Mouse (Mus musculus): ENCODE data around the gene Cacna2d2.
A peak's percentile ranks its signal among the peaks of the same experiment; 100 is the strongest.
"Not testable (repeated sequence)": the region's sequence is repeated elsewhere in the genome, so short reads cannot be mapped to it uniquely, and the experiment has no call there.

Cacna2d2 gene

DNA sequence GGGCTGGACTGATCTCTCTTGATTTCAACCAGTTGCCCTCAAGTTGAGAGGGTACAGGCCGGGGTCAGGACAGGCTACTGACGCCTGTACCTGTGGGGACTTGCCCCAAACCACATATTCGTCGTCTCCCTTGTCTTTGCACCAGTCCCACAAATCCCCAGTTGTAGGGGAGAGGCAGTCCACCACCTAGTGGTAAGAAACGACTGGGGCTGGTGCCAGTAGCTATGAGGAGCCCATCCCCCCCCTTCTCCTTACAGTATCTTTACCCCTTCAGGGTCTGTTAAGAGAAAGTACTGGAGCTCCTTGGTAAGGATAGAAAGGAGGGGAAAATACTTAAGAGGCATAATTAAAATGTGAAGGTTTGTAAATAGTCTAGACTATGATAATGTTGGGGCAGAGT is 166.1 kb downstream of the Cacna2d2 start:
- DNase-seq, result not testable (repeated sequence)

DNA sequence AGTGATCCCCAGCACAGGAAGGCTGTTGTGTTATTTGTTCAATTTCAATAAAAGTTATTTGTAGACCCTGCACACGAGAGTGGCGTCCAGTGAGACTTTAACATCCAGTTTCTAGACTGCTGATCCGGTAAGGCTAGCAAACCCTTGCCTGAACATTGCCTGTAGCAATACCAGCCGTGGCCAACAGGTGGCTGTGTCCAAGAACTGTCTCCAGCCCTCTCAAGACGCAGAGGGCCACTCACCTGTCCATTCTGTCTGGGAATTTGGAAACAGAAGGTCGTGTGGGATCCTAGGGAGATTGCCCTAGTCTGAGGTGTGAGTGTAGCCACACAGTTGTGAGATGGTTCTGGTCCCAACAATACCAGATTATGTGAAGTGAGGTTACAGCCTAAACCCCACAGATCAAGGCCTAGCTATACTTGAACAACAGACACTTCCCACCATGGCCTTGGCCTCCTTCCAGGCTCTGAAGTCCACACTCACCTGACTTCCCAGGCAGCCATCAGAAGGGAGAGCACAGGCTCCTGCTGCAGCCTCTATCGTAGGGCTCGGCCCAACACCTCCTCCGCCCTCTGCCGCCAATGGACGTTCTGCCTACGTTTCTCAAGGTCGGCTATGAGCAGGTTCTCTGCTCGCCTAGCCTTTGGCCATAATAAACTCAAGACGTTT is 166.8 kb downstream of the Cacna2d2 start:
- peak; percentile 94 to 97 for DNase-seq

DNA sequence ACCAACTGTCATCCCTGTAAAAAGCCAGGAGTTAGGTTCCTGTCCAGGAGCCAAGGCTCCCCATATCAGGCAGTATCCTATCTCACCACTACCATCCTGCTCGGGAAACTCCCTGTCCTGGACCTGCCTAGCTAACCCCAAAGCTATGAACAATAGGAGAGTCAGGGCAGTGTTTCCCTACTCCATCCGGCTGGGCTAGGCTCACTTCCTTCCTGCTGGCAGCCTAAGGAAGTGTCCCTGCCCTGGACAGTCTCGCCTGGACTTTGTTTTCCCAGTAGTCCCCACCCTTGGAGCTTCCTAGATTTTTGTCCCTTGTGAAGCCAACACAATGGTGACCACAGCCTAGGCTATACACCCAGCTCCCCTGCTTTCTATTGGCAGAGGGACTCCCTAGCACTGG is 167.4 kb downstream of the Cacna2d2 start:
- DNase-seq, result peak; percentile 65 to 88

DNA sequence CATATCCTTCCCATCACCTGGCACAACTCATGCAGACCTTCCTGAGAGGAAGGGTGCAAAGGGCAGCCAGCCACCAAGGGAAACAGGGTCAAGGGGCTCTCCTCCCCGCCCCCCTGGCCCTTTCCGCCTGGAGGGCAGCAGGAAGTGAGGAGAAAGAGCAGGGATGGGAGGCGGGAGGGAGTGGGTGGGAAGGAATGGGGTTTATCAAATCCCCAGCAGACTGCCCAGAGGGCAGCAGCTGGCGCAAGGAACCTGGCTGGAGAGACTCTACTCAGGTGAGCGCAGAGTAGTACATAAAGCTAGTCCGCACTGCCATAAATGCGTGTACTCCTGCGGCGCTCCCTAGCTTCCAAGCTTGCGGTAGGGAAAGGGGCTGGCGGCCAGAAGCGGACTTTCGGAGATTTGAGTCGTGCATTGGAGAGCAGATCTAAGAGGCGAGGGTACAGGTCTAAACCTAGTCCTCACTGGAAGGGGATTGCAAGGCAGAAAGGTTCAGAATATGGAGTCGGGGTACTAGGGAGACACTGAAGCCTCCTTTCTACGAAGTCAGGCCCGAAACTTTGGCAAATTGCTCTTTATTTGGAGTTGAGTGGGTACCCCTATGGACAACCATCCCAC is 168.4 kb downstream of the Cacna2d2 start, which contains the start of gene Hyal2:
Gene Hyal2, plus strand, starts transcription at position 244 of the 618 bp plus-strand sequence.
- DNase-seq, result peak; percentile 88 to 95

GRCm38 (mm10) chr9:107568331-107569261 is 169.2 kb downstream of the Cacna2d2 start:
- DNase-seq, result peak; percentile 89 to 95

DNA sequence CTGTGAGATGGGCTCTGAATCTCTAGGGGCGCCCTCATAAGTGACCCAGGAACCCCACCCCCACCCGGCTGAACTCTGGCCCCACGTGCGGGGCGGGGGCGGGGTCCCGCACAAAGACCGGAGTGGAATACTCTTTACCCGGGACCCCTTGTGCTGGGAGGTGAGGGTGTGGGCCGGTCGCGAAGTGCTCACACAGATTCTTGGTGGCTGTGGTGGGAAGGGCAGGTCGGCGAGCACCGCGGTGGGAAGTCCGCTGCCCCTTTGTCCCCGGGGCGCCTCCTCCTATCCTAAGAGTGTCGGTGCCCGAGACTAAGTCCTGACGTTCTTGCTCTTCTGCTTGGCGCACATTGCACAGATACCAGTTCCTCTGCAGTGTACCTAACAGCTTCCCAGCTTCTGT is 169.9 kb downstream of the Cacna2d2 start:
- no peak for DNase-seq

DNA sequence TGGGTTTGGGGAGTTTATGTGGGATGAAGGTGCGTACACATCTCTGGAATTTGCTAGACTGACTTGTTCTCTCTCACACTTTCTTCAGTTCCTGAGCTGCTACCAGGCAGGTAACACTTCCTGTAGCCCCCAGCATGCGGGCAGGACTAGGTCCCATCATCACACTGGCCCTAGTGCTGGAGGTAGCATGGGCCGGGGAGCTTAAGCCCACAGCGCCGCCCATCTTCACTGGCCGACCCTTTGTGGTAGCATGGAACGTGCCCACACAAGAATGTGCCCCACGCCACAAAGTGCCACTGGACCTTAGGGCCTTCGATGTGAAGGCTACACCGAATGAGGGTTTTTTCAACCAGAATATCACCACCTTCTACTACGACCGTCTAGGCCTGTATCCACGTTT is 170.6 kb downstream of the Cacna2d2 start:
- no peak for DNase-seq

- peak in 1 of 2 experiments; percentile 55 for DNase-seq
These were observed 171.4 kb downstream of the Cacna2d2 start for GRCm38 (mm10) chr9:107570845-107571244.

GRCm38 (mm10) chr9:107571534-107572326 is 172.3 kb downstream of the Cacna2d2 start:
- peak in 1 of 2 experiments; percentile 55 for DNase-seq

DNA sequence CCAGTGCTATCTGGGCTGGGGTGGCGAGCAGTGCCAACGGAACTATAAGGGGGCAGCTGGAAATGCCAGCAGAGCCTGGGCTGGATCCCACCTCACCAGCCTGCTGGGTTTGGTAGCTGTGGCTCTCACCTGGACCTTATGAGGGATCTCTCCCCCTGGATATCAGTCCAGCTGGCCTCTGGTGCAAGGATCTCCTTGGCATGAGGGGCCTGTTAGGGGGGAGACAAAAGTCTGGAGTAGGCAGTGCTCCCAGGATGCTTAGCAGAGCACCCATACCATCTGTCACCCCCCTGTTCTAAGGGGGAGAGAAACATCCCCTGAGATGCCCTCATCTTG is 172.9 kb downstream of the Cacna2d2 start:
- no peak for DNase-seq

DNA sequence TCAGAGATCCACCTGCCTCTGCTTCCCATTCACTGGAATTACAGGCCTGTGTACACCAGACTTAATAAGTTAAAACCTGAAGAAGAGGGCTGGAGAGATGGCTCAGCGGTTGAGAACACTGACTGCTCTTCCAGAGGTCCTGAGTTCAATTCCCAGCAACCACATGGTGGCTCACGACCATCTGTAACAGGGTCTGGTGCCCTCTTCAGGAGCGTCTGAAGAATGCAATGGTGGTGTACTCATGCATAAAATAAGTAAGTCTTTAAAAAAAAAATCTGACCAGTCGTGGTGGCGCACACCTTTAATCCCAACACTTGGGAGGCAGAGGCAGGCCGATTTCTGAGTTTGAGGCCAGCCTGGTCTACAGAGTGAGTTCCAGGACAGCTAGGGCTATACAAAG is 174.4 kb downstream of the Cacna2d2 start:
- DNase-seq, result not testable (repeated sequence)

DNA sequence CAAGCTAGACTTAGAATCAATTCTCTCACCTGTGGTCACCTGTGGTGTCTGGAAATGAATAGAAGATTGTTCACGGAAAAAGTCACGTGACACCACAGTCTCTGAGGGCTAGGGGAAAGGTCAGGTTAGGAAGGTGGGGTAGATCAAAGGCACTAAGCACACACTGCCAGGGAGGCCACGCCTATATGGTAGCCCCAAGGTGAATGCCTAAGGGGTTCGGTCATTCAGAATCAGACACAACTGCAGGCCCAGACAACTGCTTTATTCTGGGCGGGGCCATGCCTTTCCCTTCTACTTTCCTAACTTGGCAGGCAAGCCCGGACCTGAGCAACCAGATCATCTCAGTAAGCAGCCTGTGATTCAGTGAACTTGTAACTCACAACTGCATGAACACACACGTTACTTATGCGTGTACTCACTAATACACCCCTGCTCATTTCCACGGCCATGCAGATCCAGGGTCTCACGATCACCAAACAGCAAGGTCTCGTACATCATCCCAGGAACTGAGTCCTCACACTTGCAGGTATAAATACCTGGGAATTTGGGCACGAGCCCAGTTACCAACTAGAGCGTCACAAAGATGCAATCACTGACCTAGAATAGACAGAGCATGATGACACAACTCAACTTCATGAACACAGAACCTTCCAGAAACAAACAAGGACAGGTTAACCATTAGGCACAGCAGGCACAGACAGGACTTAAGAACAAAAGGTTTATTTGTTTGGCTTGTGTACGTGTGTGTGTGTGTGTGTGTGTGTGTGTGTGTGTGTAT is 176.4 kb downstream of the Cacna2d2 start:
- DNase-seq, result no peak

DNA sequence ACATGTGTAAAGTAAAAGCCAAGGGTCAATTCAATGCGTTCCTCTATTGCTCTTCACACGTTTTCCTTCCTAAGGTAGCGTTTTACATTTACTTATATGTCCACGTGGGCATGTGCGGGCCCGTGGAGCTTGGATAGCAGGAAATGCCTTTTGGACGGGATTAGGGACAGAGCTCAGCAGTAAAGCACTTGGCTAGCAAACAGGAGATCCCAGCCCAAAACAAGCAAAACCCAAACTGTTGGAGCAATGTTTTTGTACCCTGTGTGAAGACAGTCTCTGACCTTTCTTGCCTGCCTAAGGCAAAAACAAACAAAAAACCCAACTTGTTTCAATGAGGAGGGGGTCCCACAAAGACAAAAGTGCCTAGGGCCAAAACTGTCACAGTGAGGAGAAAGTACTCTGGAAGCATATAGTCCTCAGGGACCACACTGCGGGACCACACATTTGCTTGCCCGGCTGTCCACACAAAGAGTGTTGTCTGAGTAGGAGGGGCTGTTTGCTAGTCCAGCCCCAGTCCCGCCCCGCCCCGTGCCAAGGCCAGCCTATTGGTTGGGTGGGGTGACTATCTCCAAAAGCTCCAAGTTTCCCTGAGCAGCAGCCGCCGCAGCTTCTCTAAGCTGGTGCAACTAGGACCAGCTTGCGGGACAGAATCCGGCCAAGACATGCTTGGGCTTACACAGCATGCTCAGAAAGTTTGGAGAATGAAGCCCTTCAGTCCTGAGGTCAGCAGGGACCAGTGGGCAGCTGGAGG is 177.1 kb downstream of the Cacna2d2 start, which contains the start of gene Hyal1:
Gene Hyal1, plus strand, starts transcription at position 571 of the 751 bp plus-strand sequence.
- peak; percentile 88 to 93 for DNase-seq

GRCm38 (mm10) chr9:107577871-107578270 is 178.5 kb downstream of the Cacna2d2 start:
- DNase-seq, result no peak

DNA sequence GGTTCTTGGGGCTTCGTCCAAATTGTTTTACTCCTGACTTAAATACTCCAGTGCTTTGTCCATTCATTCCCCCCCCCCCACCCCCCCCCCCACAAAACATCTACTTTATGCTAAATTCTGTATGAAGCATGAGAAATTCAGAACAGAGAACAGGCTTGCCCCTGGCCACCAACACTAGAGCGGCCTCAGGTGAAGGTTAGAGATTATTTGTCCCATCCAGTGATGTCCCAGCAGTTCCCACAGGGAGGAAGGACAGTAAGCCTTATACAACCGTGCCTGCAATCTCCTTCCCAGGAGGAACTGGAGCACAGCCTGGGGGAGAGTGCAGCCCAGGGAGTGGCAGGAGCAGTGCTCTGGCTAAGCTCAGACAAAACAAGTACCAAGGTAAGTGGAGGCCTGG is 179.2 kb downstream of the Cacna2d2 start, which contains the start of gene Naa80:
Gene Naa80, plus strand, starts transcription at position 301 of the 400 bp plus-strand sequence.
- DNase-seq, result no peak

Measured in kidney, postnatal 25 days (tissue).